Mouse (Mus musculus) CH12.LX (cell line): ENCODE measurements around the gene Vmn1r21. TPM values are rescaled to one million over a fixed set of nuclear protein-coding genes. Genes with fewer than 3 reads are reported as not detected.

ENCODE experiments used
- DNase-seq: peaks from one replicate; pipeline ENCODE4 v3.0.0-alpha.2; 2013; ENCODE audit errors: extremely low read depth
- H3K27ac ChIP-seq: 2 replicates; pipeline ENCODE4 v1.5.1; 2012; ENCODE audit warnings: low read depth, mild to moderate bottlenecking, control low read depth, moderate library complexity; ENCODE audit not compliant: insufficient read depth
- H3K27me3 ChIP-seq: replicated peaks from 2 replicates; pipeline ENCODE3; 2012; ENCODE audit warnings: inconsistent platforms
- H3K36me3 ChIP-seq, 2 experiments: replicated peaks in 1 of 2; 2 replicates each; pipeline versions ENCODE3 to v1.6.1; 2012; ENCODE audit warnings: inconsistent platforms in 1 of 2, low read length in 1 of 2, mild to moderate bottlenecking in 1 of 2, mixed read lengths in 1 of 2, moderate library complexity in 1 of 2; ENCODE audit not compliant: control insufficient read depth in 1 of 2, insufficient read depth in 1 of 2
- H3K4me1 ChIP-seq, 2 experiments: 2 replicates each; pipeline ENCODE4 v1.6.1; 2012; ENCODE audit warnings: inconsistent platforms in 1 of 2, moderate library complexity in 1 of 2; ENCODE audit not compliant: insufficient read depth in 2 of 2, control insufficient read depth in 1 of 2
- H3K4me2 ChIP-seq: 2 replicates; pipeline ENCODE4 v1.6.1; 2012; ENCODE audit warnings: low read depth, mild to moderate bottlenecking, control low read depth; ENCODE audit not compliant: poor library complexity, insufficient read depth, severe bottlenecking
- H3K4me3 ChIP-seq, 3 experiments: fragments of 150-350 bp in 1 of 3; sonication (generic) in 1 of 3; replicated peaks in 1 of 3; 2 replicates each; pipeline versions ENCODE3 to v1.5.1; 2011 to 2012; ENCODE audit warnings: low read depth in 2 of 3, low read length in 2 of 3, mild to moderate bottlenecking in 2 of 3, moderate library complexity in 2 of 3, control low read depth in 1 of 3, improper control_type of control experiment in 1 of 3, inconsistent platforms in 1 of 3, mixed read lengths in 1 of 3; ENCODE audit not compliant: poor library complexity in 1 of 3
- H3K79me2 ChIP-seq: replicated peaks from 2 replicates; pipeline ENCODE4 v1.6.1; 2012; ENCODE audit warnings: mild to moderate bottlenecking, moderate library complexity; ENCODE audit not compliant: control insufficient read depth, poor library complexity, insufficient read depth, severe bottlenecking; ENCODE audit errors: extremely low read depth
- H3K9ac ChIP-seq: 2 replicates; pipeline ENCODE4 v1.6.1; 2012; ENCODE audit warnings: low read depth, mild to moderate bottlenecking, control low read depth, moderate library complexity; ENCODE audit not compliant: insufficient read depth
- H3K9me3 ChIP-seq: replicated peaks from 2 replicates; pipeline ENCODE3; 2012; ENCODE audit warnings: low read length, inconsistent platforms, mixed read lengths
- CHD2 ChIP-seq: IDR thresholded peaks from 2 replicates; pipeline ENCODE4 v1.6.1; 2011; ENCODE audit warnings: low read length, improper control_type of control experiment
- CTCF ChIP-seq, 2 experiments: IDR thresholded peaks in 1 of 2; conservative IDR thresholded peaks in 1 of 2; 2 replicates each; pipeline ENCODE4 v1.5.1; 2011 to 2012; ENCODE audit warnings: low read depth in 2 of 2, low read length in 2 of 2, improper control_type of control experiment in 1 of 2, inconsistent platforms in 1 of 2, mild to moderate bottlenecking in 1 of 2, moderate library complexity in 1 of 2
- E2F4 ChIP-seq: IDR thresholded peaks from 2 replicates; pipeline ENCODE4 v1.6.1; 2011; ENCODE audit warnings: low read depth, low read length, improper control_type of control experiment; ENCODE audit not compliant: insufficient replicate concordance
- ETS1 ChIP-seq: conservative IDR thresholded peaks from 2 replicates; pipeline ENCODE4 v1.6.1; 2012; ENCODE audit warnings: low read depth, mild to moderate bottlenecking, inconsistent platforms, low read length, improper control_type of control experiment, moderate library complexity
- GABPA ChIP-seq: IDR thresholded peaks from 2 replicates; pipeline ENCODE4 v1.6.1; 2012; ENCODE audit warnings: low read depth, low read length, improper control_type of control experiment, inconsistent platforms; ENCODE audit not compliant: insufficient replicate concordance
- HCFC1 ChIP-seq: IDR thresholded peaks from 2 replicates; pipeline ENCODE4 v1.6.1; 2012; ENCODE audit warnings: low read depth, mild to moderate bottlenecking, inconsistent platforms, low read length, improper control_type of control experiment
- IRF4 ChIP-seq: IDR thresholded peaks from 2 replicates; pipeline ENCODE4 v1.6.1; 2014; ENCODE audit warnings: low read depth, mild to moderate bottlenecking, inconsistent platforms, low read length, improper control_type of control experiment
- JUND ChIP-seq: conservative IDR thresholded peaks from 2 replicates; pipeline ENCODE4 v1.6.1; 2011; ENCODE audit warnings: low read depth, low read length, improper control_type of control experiment
- KAT2A ChIP-seq: IDR thresholded peaks from 2 replicates; pipeline ENCODE4 v1.6.1; 2012; ENCODE audit warnings: low read length, improper control_type of control experiment, inconsistent platforms; ENCODE audit not compliant: insufficient replicate concordance
- MAZ ChIP-seq: IDR thresholded peaks from 2 replicates; pipeline ENCODE4 v1.6.1; 2012; ENCODE audit warnings: low read depth, mild to moderate bottlenecking, inconsistent platforms, low read length, improper control_type of control experiment, moderate library complexity
- MEF2A ChIP-seq: IDR thresholded peaks from 2 replicates; pipeline ENCODE4 v1.6.1; 2014; ENCODE audit warnings: low read depth, mild to moderate bottlenecking, inconsistent platforms, low read length, improper control_type of control experiment, borderline replicate concordance
- MXI1 ChIP-seq: IDR thresholded peaks from 2 replicates; pipeline ENCODE4 v1.6.1; 2011; ENCODE audit warnings: mild to moderate bottlenecking, low read depth, low read length, improper control_type of control experiment
- MYC ChIP-seq: IDR thresholded peaks from 2 replicates; pipeline ENCODE4 v1.6.1; 2011; ENCODE audit warnings: low read depth, mild to moderate bottlenecking, improper control_type of control experiment, low read length
- PAX5 ChIP-seq: IDR thresholded peaks from 2 replicates; pipeline ENCODE4 v1.6.1; 2012; ENCODE audit warnings: low read length, inconsistent platforms, mixed read lengths
- RAD21 ChIP-seq: IDR thresholded peaks from 2 replicates; pipeline ENCODE4 v1.6.1; 2011; ENCODE audit warnings: low read depth, mild to moderate bottlenecking, low read length, improper control_type of control experiment, moderate library complexity
- RCOR1 ChIP-seq: conservative IDR thresholded peaks from 2 replicates; pipeline ENCODE4 v1.6.1; 2012; ENCODE audit warnings: low read depth, mild to moderate bottlenecking, inconsistent platforms, low read length, improper control_type of control experiment
- SIN3A ChIP-seq: IDR thresholded peaks from 2 replicates; pipeline ENCODE4 v1.6.1; 2012; ENCODE audit warnings: low read length, improper control_type of control experiment, inconsistent platforms
- TBP ChIP-seq: conservative IDR thresholded peaks from 2 replicates; pipeline ENCODE4 v1.6.1; 2011; ENCODE audit warnings: low read depth, low read length, improper control_type of control experiment
- TCF12 ChIP-seq: IDR thresholded peaks from 2 replicates; pipeline ENCODE4 v1.6.1; 2014; ENCODE audit warnings: low read depth, mild to moderate bottlenecking, inconsistent platforms, low read length, improper control_type of control experiment
- UBTF ChIP-seq: IDR thresholded peaks from 2 replicates; pipeline ENCODE4 v1.6.1; 2012; ENCODE audit warnings: low read depth, mild to moderate bottlenecking, inconsistent platforms, low read length, improper control_type of control experiment, moderate library complexity
- USF1 ChIP-seq: IDR thresholded peaks from 2 replicates; pipeline ENCODE4 v1.6.1; 2014; ENCODE audit warnings: low read depth, mild to moderate bottlenecking, inconsistent platforms, low read length, improper control_type of control experiment
- ZC3H11A ChIP-seq: IDR thresholded peaks from 2 replicates; pipeline ENCODE4 v1.6.1; 2012; ENCODE audit warnings: low read depth, mild to moderate bottlenecking, inconsistent platforms, low read length, improper control_type of control experiment
- ZKSCAN1 ChIP-seq: IDR thresholded peaks from 2 replicates; pipeline ENCODE4 v1.6.1; 2012; ENCODE audit warnings: low read depth, inconsistent platforms, low read length, improper control_type of control experiment, borderline replicate concordance
- dilution Hi-C: fragments of 300-500 bp; cut with MboI; formaldehyde crosslinking; loops from 2 replicates; pipeline ENCODE4 v1.14.3; 2020; ENCODE audit warnings: low sequenced_read_pairs; ENCODE audit not compliant: extremely low pct_unique_long_range_greater_than_20kb, extremely low pct_ligation_motif_present
- in situ Hi-C: fragments of 300-500 bp; cut with MboI; formaldehyde crosslinking; loops from 3 replicates; pipeline ENCODE4 v1.14.3; 2019; ENCODE audit warnings: low sequenced_read_pairs, low pct_ligation_motif_present, low pct_unique_long_range_greater_than_20kb, mixed read lengths
- polyA plus RNA-seq: library from polyadenylated mRNA; unstranded; fragments of >175 nt; gene quantifications from 2 replicates; pipeline ENCODE4 v1.2.1, GENCODE M21; 2012; ENCODE audit warnings: low read depth; ENCODE audit not compliant: insufficient read length
- total RNA-seq, 2 experiments: library from RNA; depleted of rRNA; stranded (reverse); fragments of 300-350 nt in 1 of 2; fragments of >200 nt in 1 of 2; gene quantifications; 2 replicates each; pipeline ENCODE4 v1.2.3; 2012 to 2014

Vmn1r21 gene
- total and polyA plus RNA-seq, 3 experiments: not detected

DNA sequence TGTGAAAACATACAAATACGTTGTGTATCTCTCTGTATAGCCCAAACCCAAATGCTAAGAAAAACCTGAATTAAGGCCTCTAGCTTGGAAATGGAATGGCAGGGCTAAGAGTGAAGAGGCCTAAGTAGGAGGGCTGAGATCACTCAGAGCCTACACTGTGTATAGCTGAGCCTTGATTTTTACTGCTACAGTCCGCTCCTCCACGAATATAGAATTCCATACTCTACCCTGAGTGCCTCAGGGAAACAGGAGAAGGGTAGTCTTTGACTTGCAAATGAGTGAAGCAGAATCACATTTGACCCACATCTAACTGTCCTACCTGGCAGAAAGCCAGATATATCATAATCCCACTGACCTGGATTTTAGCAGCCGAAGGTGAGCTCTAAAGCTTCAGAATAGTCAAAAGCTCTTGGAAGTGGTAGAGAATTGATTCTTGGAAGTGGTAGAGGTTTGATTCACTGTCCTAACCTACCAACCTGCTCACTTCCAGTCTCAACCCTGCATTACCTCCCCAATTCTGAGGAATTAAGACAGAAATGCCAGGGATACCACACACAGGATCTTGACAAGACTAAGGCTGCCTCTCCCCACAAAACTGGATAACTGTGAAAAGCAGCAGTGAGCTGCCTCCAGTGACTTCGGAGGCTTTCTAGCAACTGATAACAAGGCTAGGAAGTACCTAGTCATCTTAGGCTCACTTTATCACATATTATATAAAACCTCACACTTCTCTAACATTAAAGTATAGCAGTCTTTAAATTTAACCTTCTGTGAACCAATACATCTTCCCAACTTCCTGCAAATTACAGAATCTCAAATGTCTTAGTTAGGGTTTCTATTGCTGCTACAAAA lies 44.7 kb downstream of the Vmn1r21 start:
- H3K27ac ChIP-seq: no peak overlapping the region

DNA sequence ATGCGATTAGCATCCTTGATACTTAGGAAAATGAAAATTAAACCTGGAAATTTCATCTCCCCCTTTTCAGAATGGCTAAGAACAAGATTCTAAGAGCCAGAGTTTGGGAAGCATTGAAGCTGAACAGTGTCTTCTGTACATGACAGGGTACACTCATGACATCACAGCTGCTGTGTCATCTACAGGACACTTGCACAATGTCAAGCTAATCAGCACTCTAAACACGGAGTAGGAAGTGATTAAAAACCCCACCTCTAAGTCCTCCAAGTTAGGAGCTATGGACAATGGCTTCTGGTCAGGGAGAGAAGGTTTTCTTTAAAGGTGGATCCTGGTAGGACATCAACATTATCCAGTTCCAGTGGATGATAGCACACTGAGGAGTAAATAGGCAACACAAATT lies 47.0 kb downstream of the Vmn1r21 start:
- Histone ChIP-seq H3K36me3 (no peaks in the 10 kb centered on the region), H3K9ac (no peak overlapping the region), H3K79me2 (no peaks in the 10 kb centered on the region), H3K9me3 (no peaks in the 10 kb centered on the region), H3K4me2 (no peak overlapping the region), H3K4me3 (no peak overlapping the region), H3K27ac (no peak overlapping the region), H3K27me3 (no peaks in the 10 kb centered on the region), H3K4me1 (no peaks in the 10 kb centered on the region)
- no peak for DNase-seq
- TF ChIP-seq RCOR1: no peak
- no peak for TF ChIP-seq IRF4
- TF ChIP-seq E2F4: no peak
- TF ChIP-seq ZKSCAN1: no peak
- no peak for TF ChIP-seq MAZ
- TF ChIP-seq HCFC1: no peak
- no peak for TF ChIP-seq CHD2
- no peak for TF ChIP-seq MEF2A
- TF ChIP-seq UBTF: no peak
- TF ChIP-seq MYC: no peak
- no peak for TF ChIP-seq TBP
- no peak for TF ChIP-seq SIN3A
- no peak for TF ChIP-seq RAD21
- no peak for TF ChIP-seq ETS1
- in situ Hi-C loops (no loop called here), dilution Hi-C loops (no loop called here)

More for the DNA sequence above, 44.7 kb downstream of the Vmn1r21 start:
- no peak overlapping the region for H3K9ac ChIP-seq
- H3K36me3 ChIP-seq: no peaks in the 10 kb centered on the region
- no peak overlapping the region for H3K4me3 ChIP-seq
- H3K79me2 ChIP-seq: no peaks in the 10 kb centered on the region
- no peaks in the 10 kb centered on the region for H3K27me3 ChIP-seq
- no peaks in the 10 kb centered on the region for H3K9me3 ChIP-seq
- dilution Hi-C loops (no loop called here), in situ Hi-C loops (no loop called here)
- no peak overlapping the region for H3K4me2 ChIP-seq
- H3K4me1 ChIP-seq: no peaks in the 10 kb centered on the region
- DNase-seq: no peak
- TF ChIP-seq ZC3H11A: no peak
- no peak for TF ChIP-seq PAX5
- TF ChIP-seq GABPA: no peak
- no peak for TF ChIP-seq SIN3A
- no peak for TF ChIP-seq JUND
- TF ChIP-seq MXI1: no peak
- no peak for TF ChIP-seq TCF12
- no peak for TF ChIP-seq USF1
- TF ChIP-seq MAZ: no peak
- TF ChIP-seq KAT2A: no peak
- no peak for TF ChIP-seq UBTF
- TF ChIP-seq CTCF (conservative IDR thresholded peaks at IDR 0.05 in 1 of 2, IDR thresholded peaks at IDR 0.05 in 1 of 2; ENCODE audit: low read depth in 2 of 2, low read length in 2 of 2): no peak
- TF ChIP-seq HCFC1: no peak
